Mouse (Mus musculus): ENCODE results near the gene Gm45837. TPM values are rescaled to one million over a fixed set of nuclear protein-coding genes. Genes with fewer than 3 reads are reported as not detected.

The Gm45837 gene
- total and polyA plus RNA-seq, 2 experiments from 2014 or later, result not detected

- no peak for TF ChIP-seq CTCF (IDR thresholded peaks at IDR 0.05; ENCODE audit: low read depth)
- no peak overlapping the region for H3K9ac ChIP-seq
- no peaks in the 10 kb centered on the region for H3K27me3 ChIP-seq (ENCODE audit: insufficient read depth, low read length)
- ATAC-seq (no peak), DNase-seq (no peak)
- no peak overlapping the region for H3K4me3 ChIP-seq (ENCODE audit: low read depth, low read length)
- no peaks in the 10 kb centered on the region for H3K36me3 ChIP-seq (ENCODE audit: insufficient read depth)
- H3K4me2 ChIP-seq (ENCODE audit: low read depth), result no peak overlapping the region
- 82% methylated on average over 6 of the region's 6 CpGs for WGBS
- H3K4me1 ChIP-seq (ENCODE audit: insufficient read depth), result no peaks in the 10 kb centered on the region
- H3K27ac ChIP-seq (ENCODE audit: low read depth, low read length), result no peak overlapping the region
- H3K9me3 ChIP-seq (ENCODE audit: low read length), result no peaks in the 10 kb centered on the region
These were observed 29.2 kb upstream of the Gm45837 start for GRCm38 (mm10) chr7:101381512-101381911.

- H3K4me1 ChIP-seq (ENCODE audit: insufficient read depth), result no peaks in the 10 kb centered on the region
- DNase-seq (no peak), ATAC-seq (no peak; the same call in 1 of the 2 replicates)
- H3K9ac ChIP-seq, result no peak overlapping the region
- 75% methylated on average over 8 of the region's 8 CpGs for WGBS
- no peak overlapping the region for H3K4me3 ChIP-seq (ENCODE audit: low read depth, low read length)
- TF ChIP-seq CTCF (IDR thresholded peaks at IDR 0.05; ENCODE audit: low read depth), result no peak
- no peak overlapping the region for H3K4me2 ChIP-seq (ENCODE audit: low read depth)
- H3K27me3 ChIP-seq (ENCODE audit: insufficient read depth, low read length), result no peaks in the 10 kb centered on the region
- H3K27ac ChIP-seq (ENCODE audit: low read depth, low read length), result no peak overlapping the region
- no peaks in the 10 kb centered on the region for H3K9me3 ChIP-seq (ENCODE audit: low read length)
- no peaks in the 10 kb centered on the region for H3K36me3 ChIP-seq (ENCODE audit: insufficient read depth)
These were observed 28.3 kb upstream of the Gm45837 start for GRCm38 (mm10) chr7:101382378-101382777.

- ATAC-seq (no peak), DNase-seq (no peak)
- no peak for TF ChIP-seq CTCF (IDR thresholded peaks at IDR 0.05; ENCODE audit: low read depth)
- Histone ChIP-seq H3K4me2 (ENCODE audit: low read depth) (no peak overlapping the region), H3K4me1 (ENCODE audit: insufficient read depth) (no peaks in the 10 kb centered on the region), H3K9ac (no peak overlapping the region), H3K9me3 (ENCODE audit: low read length) (no peaks in the 10 kb centered on the region), H3K36me3 (ENCODE audit: insufficient read depth) (no peaks in the 10 kb centered on the region), H3K27me3 (ENCODE audit: insufficient read depth, low read length) (no peaks in the 10 kb centered on the region), H3K27ac (ENCODE audit: low read depth, low read length) (no peak overlapping the region), H3K4me3 (ENCODE audit: low read depth, low read length) (no peak overlapping the region)
- WGBS, result 85% methylated on average over 3 of the region's 3 CpGs
These were observed 26.9 kb upstream of the Gm45837 start for GRCm38 (mm10) chr7:101383756-101384155.

GRCm38 (mm10) chr7:101384931-101385330 is 25.8 kb upstream of the Gm45837 start:
- Histone ChIP-seq H3K9me3 (ENCODE audit: low read length) (no peaks in the 10 kb centered on the region), H3K9ac (no peak overlapping the region), H3K4me3 (ENCODE audit: low read depth, low read length) (no peak overlapping the region), H3K4me2 (ENCODE audit: low read depth) (no peak overlapping the region), H3K27ac (ENCODE audit: low read depth, low read length) (no peak overlapping the region), H3K4me1 (ENCODE audit: insufficient read depth) (no peaks in the 10 kb centered on the region), H3K27me3 (ENCODE audit: insufficient read depth, low read length) (no peaks in the 10 kb centered on the region), H3K36me3 (ENCODE audit: insufficient read depth) (no peaks in the 10 kb centered on the region)
- ATAC-seq, result no peak
- 61% methylated on average over 10 of the region's 10 CpGs for WGBS
- no peak for DNase-seq
- no peak for TF ChIP-seq CTCF (IDR thresholded peaks at IDR 0.05; ENCODE audit: low read depth)

- Histone ChIP-seq H3K9me3 (ENCODE audit: low read length) (no peaks in the 10 kb centered on the region), H3K36me3 (ENCODE audit: insufficient read depth) (no peaks in the 10 kb centered on the region), H3K27me3 (ENCODE audit: insufficient read depth, low read length) (no peaks in the 10 kb centered on the region), H3K4me2 (ENCODE audit: low read depth) (no peak overlapping the region), H3K27ac (ENCODE audit: low read depth, low read length) (no peak overlapping the region), H3K9ac (no peak overlapping the region), H3K4me3 (ENCODE audit: low read depth, low read length) (no peak overlapping the region), H3K4me1 (ENCODE audit: insufficient read depth) (no peaks in the 10 kb centered on the region)
- DNase-seq (no peak), ATAC-seq (no peak)
- TF ChIP-seq CTCF (IDR thresholded peaks at IDR 0.05; ENCODE audit: low read depth), result no peak
- WGBS, result 61% methylated on average over 6 of the region's 6 CpGs
These were observed 25.4 kb upstream of the Gm45837 start for GRCm38 (mm10) chr7:101385331-101385733.

GRCm38 (mm10) chr7:101385866-101386452 is 24.7 kb upstream of the Gm45837 start:
- H3K9me3 ChIP-seq (ENCODE audit: low read length), result no peaks in the 10 kb centered on the region
- no peak for ATAC-seq
- H3K4me2 ChIP-seq (ENCODE audit: low read depth), result no peak overlapping the region
- no peaks in the 10 kb centered on the region for H3K4me1 ChIP-seq (ENCODE audit: insufficient read depth)
- no peak overlapping the region for H3K4me3 ChIP-seq (ENCODE audit: low read depth, low read length)
- no peaks in the 10 kb centered on the region for H3K36me3 ChIP-seq (ENCODE audit: insufficient read depth)
- WGBS, result 79% methylated on average over 9 of the region's 10 CpGs
- DNase-seq, result no peak
- H3K27ac ChIP-seq (ENCODE audit: low read depth, low read length), result no peak overlapping the region
- no peaks in the 10 kb centered on the region for H3K27me3 ChIP-seq (ENCODE audit: insufficient read depth, low read length)
- no peak for TF ChIP-seq CTCF (IDR thresholded peaks at IDR 0.05; ENCODE audit: low read depth)
- H3K9ac ChIP-seq, result no peak overlapping the region

- H3K27me3 ChIP-seq (ENCODE audit: insufficient read depth, low read length), result no peaks in the 10 kb centered on the region
- no peaks in the 10 kb centered on the region for H3K36me3 ChIP-seq (ENCODE audit: insufficient read depth)
- no peak overlapping the region for H3K4me2 ChIP-seq (ENCODE audit: low read depth)
- no peaks in the 10 kb centered on the region for H3K4me1 ChIP-seq (ENCODE audit: insufficient read depth)
- no peaks in the 10 kb centered on the region for H3K9me3 ChIP-seq (ENCODE audit: low read length)
- WGBS, result 92% methylated on average over 6 of the region's 6 CpGs
- no peak overlapping the region for H3K4me3 ChIP-seq (ENCODE audit: low read depth, low read length)
- H3K9ac ChIP-seq, result no peak overlapping the region
- no peak overlapping the region for H3K27ac ChIP-seq (ENCODE audit: low read depth, low read length)
- DNase-seq, result no peak
- no peak for ATAC-seq
- TF ChIP-seq CTCF (IDR thresholded peaks at IDR 0.05; ENCODE audit: low read depth), result no peak
These were observed 21.4 kb upstream of the Gm45837 start for GRCm38 (mm10) chr7:101389256-101389655.

All from forebrain, postnatal 0 days (tissue).